Mouse (Mus musculus) embryonic facial prominence, embryonic 11.5 days (tissue): ENCODE measurements around the gene Lrrc2. TPM values are rescaled to one million over a fixed set of nuclear protein-coding genes. Genes with fewer than 3 reads are reported as not detected.
A peak's percentile ranks its signal among the peaks of the same experiment; 100 is the strongest.

Experiments used
- ATAC-seq: fragments of 200-750 bp; cut with Nextera tagmentation; replicated peaks from 2 replicates; pipeline ENCODE4 v1.8.0; 2017; ENCODE audit warnings: low read depth; ENCODE audit not compliant: insufficient number of reproducible peaks, low FRiP score, low TSS enrichment
- DNase-seq: peaks from one replicate; pipeline ENCODE4 v3.0.0-alpha.2; 2015; ENCODE audit warnings: low spot score
- H3K27ac ChIP-seq: fragments of 300-500 bp; sonication (generic); replicated peaks from 2 replicates; pipeline ENCODE4 v1.5.1; 2014; ENCODE audit warnings: mild to moderate bottlenecking, low read depth, low read length, control low read depth
- H3K27me3 ChIP-seq: fragments of 300-500 bp; sonication (generic); 2 replicates; pipeline ENCODE4 v1.6.1; 2014; ENCODE audit warnings: mild to moderate bottlenecking, low read length, moderate library complexity, mixed read lengths; ENCODE audit not compliant: control insufficient read depth, insufficient read depth
- H3K36me3 ChIP-seq: fragments of 300-500 bp; sonication (generic); replicated peaks from 2 replicates; pipeline ENCODE4 v1.6.1; 2014; ENCODE audit warnings: low read depth, mild to moderate bottlenecking, low read length, moderate library complexity, mixed read lengths; ENCODE audit not compliant: control insufficient read depth, insufficient read depth
- H3K4me1 ChIP-seq: fragments of 300-500 bp; sonication (generic); 2 replicates; pipeline ENCODE4 v1.6.1; 2014; ENCODE audit warnings: low read length, mixed read lengths; ENCODE audit not compliant: control insufficient read depth, insufficient read depth
- H3K4me2 ChIP-seq: fragments of 300-500 bp; sonication (generic); 2 replicates; pipeline ENCODE4 v1.6.1; 2014; ENCODE audit warnings: low read depth, mild to moderate bottlenecking, control low read depth, low read length, moderate library complexity
- H3K4me3 ChIP-seq: fragments of 300-500 bp; sonication (generic); 2 replicates; pipeline ENCODE4 v1.5.1; 2014; ENCODE audit warnings: low read depth, low read length, control low read depth
- H3K9ac ChIP-seq: fragments of 300-500 bp; sonication (generic); replicated peaks from 2 replicates; pipeline ENCODE4 v1.6.1; 2014; ENCODE audit warnings: mild to moderate bottlenecking, control low read depth, low read length
- H3K9me3 ChIP-seq: fragments of 300-500 bp; sonication (generic); replicated peaks from 2 replicates; pipeline ENCODE4 v1.6.1; 2016; ENCODE audit warnings: mild to moderate bottlenecking, low read length, inconsistent platforms, mixed read lengths; ENCODE audit not compliant: control insufficient read depth
- WGBS: fragments of 180-500 bp; shearing (Covaris S2); extraction: QIAGEN DNeasy Blood & Tissue Kit; methylation state at CpG from one replicate; pipeline ENCODE4 v1.1.7; 2014; 5-methylcytosine and 5-hydroxymethylcytosine counted together
- polyA plus RNA-seq: library from polyadenylated mRNA; unstranded; fragments of >200 nt; fragmentation: Nextera tagmentation; extraction: Ambion mirVana; gene quantifications from 2 replicates; pipeline ENCODE4 v1.2.1, GENCODE M21; 2014

Lrrc2 gene
- polyA plus RNA-seq, 1 experiment from 2014 or later: 0.74 TPM

GRCm38 (mm10) chr9:110937506-110938490 lies 13.5 kb upstream of the Lrrc2 start:
- no peak overlapping the region for H3K9ac ChIP-seq
- DNase-seq: peak; percentile 26
- 54% methylated on average over 12 of the region's 12 CpGs for WGBS
- H3K27ac ChIP-seq: no peak overlapping the region
- no peak overlapping the region for H3K4me2 ChIP-seq
- ATAC-seq: no peak
- H3K9me3 ChIP-seq: no peaks in the 10 kb centered on the region
- H3K27me3 ChIP-seq: no peaks in the 10 kb centered on the region
- H3K36me3 ChIP-seq: no peaks in the 10 kb centered on the region
- no peaks in the 10 kb centered on the region for H3K4me1 ChIP-seq
- no peak overlapping the region for H3K4me3 ChIP-seq

GRCm38 (mm10) chr9:110944265-110944664 lies 7.1 kb upstream of the Lrrc2 start:
- ATAC-seq (no peak), DNase-seq (peak; percentile 52)
- no peak overlapping the region for H3K27ac ChIP-seq
- H3K4me3 ChIP-seq: no peak overlapping the region
- H3K27me3 ChIP-seq: peaks cover 28% of the 10 kb centered on the region
- H3K4me1 ChIP-seq: peaks cover 3% of the 10 kb centered on the region; the same call in 1 of the 2 replicates
- 38% methylated on average over 13 of the region's 13 CpGs for WGBS
- H3K36me3 ChIP-seq: no peaks in the 10 kb centered on the region
- H3K4me2 ChIP-seq: no peak overlapping the region
- H3K9ac ChIP-seq: no peak overlapping the region
- H3K9me3 ChIP-seq: no peaks in the 10 kb centered on the region

- no peak for ATAC-seq
- no peaks in the 10 kb centered on the region for H3K36me3 ChIP-seq
- H3K9me3 ChIP-seq: no peaks in the 10 kb centered on the region
- no peak for DNase-seq
- H3K27ac ChIP-seq: no peak overlapping the region
- 18% methylated on average over 18 of the region's 18 CpGs for WGBS
- no peak overlapping the region for H3K4me3 ChIP-seq
- no peak overlapping the region for H3K4me2 ChIP-seq
- H3K27me3 ChIP-seq: peaks cover 28% of the 10 kb centered on the region
- peaks cover 3% of the 10 kb centered on the region; the same call in 1 of the 2 replicates for H3K4me1 ChIP-seq
- H3K9ac ChIP-seq: no peak overlapping the region
These were observed 6.0 kb upstream of the Lrrc2 start for GRCm38 (mm10) chr9:110945343-110945742.

GRCm38 (mm10) chr9:110945926-110946325 lies 5.4 kb upstream of the Lrrc2 start, which contains the start of gene Tdgf1:
Tdgf1 (minus strand) TSS chr9:110946158.
- 6% methylated on average over 11 of the region's 11 CpGs for WGBS
- H3K9ac ChIP-seq: no peak within 1 kb of the TSS; the same call in 1 of the 2 replicates
- H3K4me1 ChIP-seq: peaks cover 3% of the 10 kb centered on the region; the same call in 1 of the 2 replicates
- no peak for DNase-seq
- no peak for ATAC-seq
- no peak within 1 kb of the TSS; the same call in 1 of the 2 replicates for H3K4me3 ChIP-seq
- H3K27me3 ChIP-seq: peaks cover 28% of the 10 kb centered on the region
- peak within 1 kb of the TSS; percentile 13; the same call in 1 of the 2 replicates for H3K4me2 ChIP-seq
- H3K27ac ChIP-seq: no peak within 1 kb of the TSS
- H3K36me3 ChIP-seq: no peaks in the 10 kb centered on the region
- H3K9me3 ChIP-seq: no peaks in the 10 kb centered on the region

- Histone ChIP-seq H3K4me1 (peaks cover 3% of the 10 kb centered on the region; the same call in 1 of the 2 replicates), H3K36me3 (no peaks in the 10 kb centered on the region), H3K27me3 (peaks cover 28% of the 10 kb centered on the region), H3K27ac (no peak overlapping the region), H3K9me3 (no peaks in the 10 kb centered on the region), H3K4me3 (no peak overlapping the region; the same call in 1 of the 2 replicates), H3K4me2 (peak overlapping the region; percentile 13; the same call in 1 of the 2 replicates), H3K9ac (no peak overlapping the region; the same call in 1 of the 2 replicates)
- ATAC-seq: no peak
- DNase-seq: peak; percentile 27
- WGBS: 7% methylated on average over 20 of the region's 20 CpGs
These were observed 4.7 kb upstream of the Lrrc2 start for GRCm38 (mm10) chr9:110946548-110947044.

- DNase-seq: peak; percentile 11
- no peak for ATAC-seq
- 4% methylated on average over 6 of the region's 6 CpGs for WGBS
- H3K27ac ChIP-seq: no peak overlapping the region
- no peak overlapping the region for H3K4me2 ChIP-seq
- H3K27me3 ChIP-seq: peaks cover 28% of the 10 kb centered on the region
- no peaks in the 10 kb centered on the region for H3K36me3 ChIP-seq
- no peaks in the 10 kb centered on the region for H3K9me3 ChIP-seq
- H3K4me3 ChIP-seq: no peak overlapping the region
- peaks cover 3% of the 10 kb centered on the region; the same call in 1 of the 2 replicates for H3K4me1 ChIP-seq
- no peak overlapping the region for H3K9ac ChIP-seq
These were observed 4.1 kb upstream of the Lrrc2 start for GRCm38 (mm10) chr9:110947261-110947661.

GRCm38 (mm10) chr9:110947900-110948299 lies 3.4 kb upstream of the Lrrc2 start:
- Histone ChIP-seq H3K4me2 (no peak overlapping the region), H3K27me3 (peaks cover 31% of the 10 kb centered on the region), H3K4me3 (no peak overlapping the region), H3K9ac (no peak overlapping the region), H3K36me3 (no peaks in the 10 kb centered on the region), H3K27ac (no peak overlapping the region), H3K9me3 (no peaks in the 10 kb centered on the region), H3K4me1 (peaks cover 3% of the 10 kb centered on the region; the same call in 1 of the 2 replicates)
- ATAC-seq (no peak), DNase-seq (no peak)
- WGBS: 23% methylated on average over 6 of the region's 6 CpGs
